Mouse (Mus musculus): Measurements from ENCODE around the gene Ajuba. TPM values are rescaled to one million over a fixed set of nuclear protein-coding genes. Genes with fewer than 3 reads are reported as not detected.

Gene Ajuba
- 0.08 and 0.12 TPM in 2 replicates for polyA plus RNA-seq (2012)

- no peak for TF ChIP-seq GATA1 (IDR thresholded peaks at IDR 0.05; ENCODE audit: low read length)
These were observed at the start of gene Ajuba for GRCm38 (mm10) chr14:54577089-54577982. Gene Ajuba (minus strand): TSS chr14:54577558.

GRCm38 (mm10) chr14:54624976-54625375 is 47.6 kb upstream of the Ajuba start:
- no peak for TF ChIP-seq GATA1 (IDR thresholded peaks at IDR 0.05; ENCODE audit: low read length)

DNA sequence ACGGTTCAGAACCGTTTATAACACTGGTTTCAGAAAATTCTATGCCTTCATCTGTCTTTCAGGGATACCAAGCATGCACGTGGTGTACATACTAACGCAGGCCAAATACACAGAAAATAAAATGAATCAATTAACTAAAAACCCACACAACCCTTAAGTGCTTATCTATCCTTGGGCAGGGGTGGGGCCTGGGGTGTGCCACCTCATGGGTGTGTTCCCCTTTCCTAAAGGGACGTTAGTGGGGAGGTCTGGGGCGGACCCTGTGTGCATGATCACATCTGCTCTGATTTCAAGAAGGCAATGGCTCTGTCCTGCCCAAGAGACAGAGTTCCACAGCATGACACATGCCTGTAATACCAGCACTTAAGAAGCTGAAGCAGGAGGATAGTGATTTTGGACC is 46.0 kb upstream of the Ajuba start:
- no peak for TF ChIP-seq GATA1 (IDR thresholded peaks at IDR 0.05; ENCODE audit: low read length)

GRCm38 (mm10) chr14:54621133-54621532 is 43.8 kb upstream of the Ajuba start, which contains the start of gene Psmb11:
Gene Psmb11 (plus strand): TSS chr14:54621433.
- no peak for TF ChIP-seq GATA1 (IDR thresholded peaks at IDR 0.05; ENCODE audit: low read length)

DNA sequence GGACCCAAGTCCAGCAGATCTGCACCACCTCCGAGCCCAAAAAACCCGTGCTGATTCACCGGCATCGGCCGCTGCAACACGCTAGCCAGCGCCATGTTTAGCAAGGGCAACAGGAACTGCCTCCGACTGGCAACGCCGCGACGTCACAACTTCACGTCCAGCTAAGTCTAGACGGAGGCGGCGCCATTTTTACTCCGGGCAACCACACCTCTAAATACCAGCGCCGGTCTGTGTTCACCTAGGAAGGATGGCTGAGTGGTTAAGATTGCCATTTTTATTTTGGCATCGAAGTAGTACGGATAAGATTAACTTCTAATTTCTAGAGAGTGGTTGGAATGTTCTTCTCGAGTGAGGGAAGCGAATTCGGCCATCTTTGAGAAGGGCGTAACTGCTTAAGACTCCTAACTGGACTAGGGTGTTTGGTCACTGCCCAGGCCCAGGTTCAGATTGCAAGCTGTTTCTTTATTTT is 40.6 kb upstream of the Ajuba start, which contains the start of gene Psmb5:
Psmb5 (minus strand) TSS at position 126 of the 469 bp plus-strand sequence.
- TF ChIP-seq GATA1 (IDR thresholded peaks at IDR 0.05; ENCODE audit: low read length) = no peak

GRCm38 (mm10) chr14:54617152-54617896 is 40.0 kb upstream of the Ajuba start:
- no peak for TF ChIP-seq GATA1 (IDR thresholded peaks at IDR 0.05; ENCODE audit: low read length)

DNA sequence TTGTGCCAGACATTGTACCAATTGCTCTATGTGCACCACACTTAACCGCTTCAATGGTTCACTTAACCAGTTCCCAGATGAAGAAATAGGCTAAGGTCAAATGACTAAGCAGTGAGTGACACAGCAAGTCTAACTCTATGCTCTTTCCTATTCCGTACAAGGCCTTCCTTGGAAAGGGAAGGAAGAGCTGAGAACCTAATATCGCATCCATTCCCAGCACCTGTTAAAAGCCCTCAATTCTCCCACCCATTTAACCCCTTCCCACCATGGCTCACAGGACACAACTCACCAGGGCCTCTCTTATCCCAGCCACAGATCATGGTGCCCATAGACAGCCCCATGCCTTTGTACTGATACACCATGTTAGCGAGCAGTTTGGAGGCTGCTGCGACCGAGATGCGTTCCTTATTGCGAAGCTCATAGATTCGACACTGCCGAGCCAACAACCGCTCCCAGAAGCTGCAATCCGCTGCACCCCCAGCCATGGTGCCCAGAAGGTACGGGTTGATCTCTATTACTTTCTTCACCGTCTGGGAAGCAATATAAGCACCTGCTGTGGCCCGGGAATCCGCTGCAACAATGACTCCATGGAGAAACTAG is 39.0 kb upstream of the Ajuba start:
- TF ChIP-seq GATA1 (IDR thresholded peaks at IDR 0.05; ENCODE audit: low read length) = no peak

GRCm38 (mm10) chr14:54610648-54611047 is 33.3 kb upstream of the Ajuba start:
- TF ChIP-seq GATA1 (IDR thresholded peaks at IDR 0.05; ENCODE audit: low read length) = no peak

GRCm38 (mm10) chr14:54609962-54610361 is 32.6 kb upstream of the Ajuba start:
- TF ChIP-seq GATA1 (IDR thresholded peaks at IDR 0.05; ENCODE audit: low read length) = no peak

GRCm38 (mm10) chr14:54609245-54609644 is 31.9 kb upstream of the Ajuba start:
- TF ChIP-seq GATA1 (IDR thresholded peaks at IDR 0.05; ENCODE audit: low read length) = no peak

DNA sequence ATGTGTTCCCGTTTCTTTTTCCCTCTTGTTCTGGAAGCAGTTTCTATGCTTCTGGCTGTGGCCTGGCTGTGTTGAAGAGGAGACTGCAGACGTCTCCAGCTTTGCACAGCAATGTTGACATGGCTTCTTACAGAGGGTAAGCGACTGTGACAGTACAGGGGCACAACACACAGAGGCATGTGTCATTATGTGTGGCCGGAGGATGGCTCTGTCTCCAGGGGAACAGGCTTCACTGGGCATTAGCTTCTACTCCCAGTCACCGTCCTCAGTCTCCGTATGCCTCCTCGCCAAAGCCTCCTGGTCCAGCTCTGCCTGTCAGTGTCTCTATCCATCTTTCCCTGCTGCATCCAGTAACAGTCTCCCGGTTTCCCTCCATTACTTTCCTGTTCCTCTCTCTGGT is 29.9 kb upstream of the Ajuba start:
- no peak for TF ChIP-seq GATA1 (IDR thresholded peaks at IDR 0.05; ENCODE audit: low read length)

DNA sequence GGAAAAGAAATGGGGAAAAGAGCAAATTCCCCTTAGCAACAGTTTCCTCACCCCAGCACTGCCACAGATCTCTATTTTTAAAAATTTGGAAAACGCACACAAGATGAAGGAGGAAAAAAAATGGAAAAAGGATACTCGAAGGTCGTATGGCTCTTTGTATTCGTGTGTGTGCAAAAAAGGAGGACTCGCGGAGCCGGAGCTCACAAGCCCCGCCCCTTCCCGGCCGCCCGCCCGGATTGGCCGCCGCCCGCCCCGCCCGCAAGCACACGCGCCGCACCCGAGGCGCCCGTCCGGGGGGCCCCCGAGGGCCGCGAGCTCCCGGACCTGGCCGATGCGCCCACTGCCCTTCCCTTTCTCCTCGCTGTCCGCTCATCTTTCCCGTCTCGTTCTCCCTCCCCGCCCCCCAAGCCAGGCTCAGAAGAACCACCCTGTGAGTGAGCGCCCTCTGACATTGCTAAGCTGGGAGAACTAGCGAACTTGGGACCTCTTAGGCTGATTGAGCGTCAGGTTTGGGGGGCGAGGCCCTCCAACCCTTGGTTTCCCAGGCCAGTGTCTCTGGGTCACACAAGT is 28.5 kb upstream of the Ajuba start, which contains the start of gene 4931414P19Rik:
4931414P19Rik (minus strand) TSS at position 242 of the 570 bp plus-strand sequence.
- no peak for TF ChIP-seq GATA1 (IDR thresholded peaks at IDR 0.05; ENCODE audit: low read length)

DNA sequence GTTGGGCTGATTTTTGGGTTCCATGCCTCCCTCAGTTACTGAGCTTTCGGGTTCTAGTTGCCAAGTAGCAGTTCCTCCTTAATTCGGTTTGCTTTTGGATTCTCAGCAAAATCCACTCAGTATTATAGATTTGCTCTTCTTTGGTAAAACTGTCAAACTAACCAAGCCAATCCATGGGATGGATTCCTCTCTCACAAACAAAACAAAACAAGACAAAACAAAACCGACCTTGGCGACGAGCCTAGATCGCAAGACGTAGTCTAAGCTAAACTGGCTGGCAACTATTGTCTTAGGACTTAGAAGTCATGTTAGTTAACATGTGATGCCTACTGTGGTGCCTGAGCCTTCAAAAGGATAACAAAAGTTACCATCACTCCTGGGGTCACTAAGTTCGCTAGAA is 26.3 kb upstream of the Ajuba start:
- TF ChIP-seq GATA1 (IDR thresholded peaks at IDR 0.05; ENCODE audit: low read length) = no peak

- TF ChIP-seq GATA1 (IDR thresholded peaks at IDR 0.05; ENCODE audit: low read length) = no peak
These were observed 25.8 kb upstream of the Ajuba start for GRCm38 (mm10) chr14:54603038-54603654.

DNA sequence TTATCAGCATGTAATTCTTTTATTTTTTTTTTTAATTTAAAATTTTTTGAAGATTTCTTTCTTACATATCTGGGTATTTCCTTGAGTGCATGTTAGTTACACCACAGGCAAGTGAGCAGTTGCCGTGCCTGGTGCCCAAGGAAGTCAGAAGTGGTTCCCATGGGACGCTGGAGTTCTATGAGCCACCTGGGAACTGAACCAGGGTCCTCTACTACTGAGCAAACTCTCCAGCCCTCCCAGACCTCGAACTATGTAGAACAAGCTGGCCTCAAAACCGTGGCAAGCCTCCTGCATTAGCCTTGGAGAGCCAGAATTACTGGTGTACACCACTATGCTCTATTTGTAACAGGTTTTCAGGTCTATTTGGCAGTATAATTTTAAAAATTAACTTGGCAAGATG is 25.3 kb upstream of the Ajuba start:
- TF ChIP-seq GATA1 (IDR thresholded peaks at IDR 0.05; ENCODE audit: low read length) = no peak
